ENCODE assay signal across 8 mouse cellular contexts in the genomic region with DNA sequence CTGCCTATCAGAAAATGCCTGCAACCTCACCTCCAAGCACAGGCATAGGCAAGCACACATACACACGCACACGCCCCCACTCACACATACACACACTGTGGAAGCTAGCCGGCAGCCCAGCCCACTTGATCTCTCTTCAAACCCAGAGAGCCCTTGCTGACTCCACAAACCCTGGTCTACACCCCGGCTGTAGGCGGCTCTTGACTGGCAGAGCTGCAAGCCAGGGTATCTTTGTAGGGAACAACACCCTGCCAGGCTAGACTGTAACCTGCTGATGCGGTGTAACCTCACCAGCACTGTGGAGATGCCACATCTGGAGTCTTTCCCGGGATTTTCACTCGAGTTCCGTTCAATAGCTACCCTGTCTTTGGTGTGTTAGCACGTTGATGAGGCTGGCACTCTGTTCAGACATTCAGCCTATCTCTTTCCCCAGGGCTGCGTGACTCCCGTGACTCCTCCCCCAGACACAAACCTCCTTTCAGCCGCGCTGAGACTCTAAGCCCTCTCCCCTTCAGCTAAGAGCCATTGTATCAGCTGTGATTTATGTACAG.
DNase-seq lines count a peak whose midpoint lies in the region; ATAC-seq and TF ChIP-seq lines count a peak whose summit lies in the region.

No protein-coding gene starts in this region.

- no peak for TF ChIP-seq CTCF in kidney, adult 2 months (conservative IDR thresholded peaks at IDR 0.05; ENCODE audit: insufficient read depth, insufficient read length, low read depth, low read length)
- no peak for TF ChIP-seq CTCF in lung, postnatal 0 days (IDR thresholded peaks at IDR 0.05)

- no peaks in the 10 kb centered on the region for H3K27me3 ChIP-seq in kidney, adult 2 months (replicated peaks; ENCODE audit: control insufficient read depth, insufficient read depth, low read length)
- H3K27me3 ChIP-seq in forebrain, embryonic 14.5 days (replicated peaks; ENCODE audit: control insufficient read depth, insufficient read depth, low read length): no peaks in the 10 kb centered on the region
- H3K27me3 ChIP-seq in lung, postnatal 0 days (replicated peaks; ENCODE audit: insufficient read depth, low read length): no peaks in the 10 kb centered on the region

- H3K9ac ChIP-seq in forebrain, embryonic 14.5 days (ENCODE audit: low read length): peak overlapping the region; percentile 73
- H3K9ac ChIP-seq in lung, postnatal 0 days (replicated peaks; ENCODE audit: low read depth): no peak overlapping the region

- ATAC-seq in forebrain, embryonic 14.5 days: peak; percentile 84
- peak; percentile 91 for ATAC-seq in lung, postnatal 0 days

- 18% methylated on average over 14 of the region's 14 CpGs for WGBS in kidney, adult 2 months
- WGBS in forebrain, embryonic 14.5 days: 2% methylated on average over 14 of the region's 14 CpGs
- WGBS in lung, postnatal 0 days: 17% methylated on average over 14 of the region's 14 CpGs

- no peak for TF ChIP-seq POLR2A in kidney, adult 2 months (IDR thresholded peaks at IDR 0.05; ENCODE audit: low read depth, low read length)

- no peak for TF ChIP-seq EP300 in lung, postnatal 0 days (IDR thresholded peaks at IDR 0.05)

- H3K36me3 ChIP-seq in kidney, adult 2 months (ENCODE audit: control insufficient read depth, insufficient read depth, low read length): no peaks in the 10 kb centered on the region
- no peaks in the 10 kb centered on the region for H3K36me3 ChIP-seq in forebrain, embryonic 14.5 days (ENCODE audit: control insufficient read depth, insufficient read depth, low read length)
- no peaks in the 10 kb centered on the region for H3K36me3 ChIP-seq in lung, postnatal 0 days (ENCODE audit: insufficient read depth, low read length)

- H3K4me1 ChIP-seq in kidney, adult 2 months (ENCODE audit: control insufficient read depth, insufficient read depth, low read length): no peaks in the 10 kb centered on the region
- H3K4me1 ChIP-seq in forebrain, embryonic 14.5 days (ENCODE audit: control insufficient read depth, insufficient read depth, low read length): peaks cover 54% of the 10 kb centered on the region
- H3K4me1 ChIP-seq in lung, postnatal 0 days (ENCODE audit: insufficient read depth, low read depth, low read length): no peaks in the 10 kb centered on the region

- no peaks in the 10 kb centered on the region for H3K9me3 ChIP-seq in forebrain, embryonic 14.5 days (replicated peaks; ENCODE audit: control insufficient read depth, low read length)
- H3K9me3 ChIP-seq in lung, postnatal 0 days (ENCODE audit: low read length): no peaks in the 10 kb centered on the region

- DNase-seq in kidney, postnatal 4 days: peak; percentile 43 to 54
- no peak for DNase-seq in kidney, adult 2 months
- peak; percentile 93 for DNase-seq in forebrain, embryonic 14.5 days (ENCODE audit: low spot score)
- peak; percentile 67 for DNase-seq in hindlimb bud, embryonic 11.5 days (ENCODE audit: extremely low spot score, low read depth, low spot score)
- peak; percentile 60 for DNase-seq in lung, postnatal 0 days (ENCODE audit: low spot score)
- DNase-seq in right cerebral cortex, postnatal 25 days: peak; percentile 51
- no peak for DNase-seq in spleen, postnatal 36 days (ENCODE audit: low spot score in 2 of 2)
- no peak for DNase-seq in kidney, adult 9 months

- H3K27ac ChIP-seq in kidney, adult 2 months (ENCODE audit: insufficient read depth, low read depth, low read length): no peak overlapping the region
- H3K27ac ChIP-seq in forebrain, embryonic 14.5 days (ENCODE audit: low read depth, low read length): peak overlapping the region; percentile 90
- H3K27ac ChIP-seq in lung, postnatal 0 days (ENCODE audit: low read length): no peak overlapping the region

- H3K4me2 ChIP-seq in forebrain, embryonic 14.5 days (ENCODE audit: low read length): peak overlapping the region; percentile 49
- H3K4me2 ChIP-seq in lung, postnatal 0 days (replicated peaks; ENCODE audit: low read depth, low read length): peak overlapping the region; percentile 30; the same call in 1 of the 2 replicates

- no peak overlapping the region for H3K4me3 ChIP-seq in kidney, adult 2 months (ENCODE audit: insufficient read depth, low read depth, low read length)
- H3K4me3 ChIP-seq in forebrain, embryonic 14.5 days (ENCODE audit: low read depth, low read length): peak overlapping the region; percentile 31
- H3K4me3 ChIP-seq in lung, postnatal 0 days (ENCODE audit: low read depth, low read length): no peak overlapping the region

Comparison
In these comparisons a context has a peak if more than half of its experiments do, and no peak if none do; other contexts are left out.
1. DNase-seq: peak in kidney, postnatal 4 days (2 of 2), forebrain, embryonic 14.5 days (single experiment), hindlimb bud, embryonic 11.5 days (single experiment), lung, postnatal 0 days (single experiment) and right cerebral cortex, postnatal 25 days (single experiment); none in kidney, adult 2 months (single experiment), spleen, postnatal 36 days (0 of 2) and kidney, adult 9 months (single experiment).